Mouse (Mus musculus) naive thymus-derived CD4-positive, alpha-beta T cell, adult 2 months (primary cell): ENCODE results near the gene Wasf2.

Source experiments
- DNase-seq: peaks from one replicate; pipeline ENCODE4 v3.0.0-alpha.2; 2011; ENCODE audit warnings: low read depth

Gene Wasf2

GRCm38 (mm10) chr4:133235415-133235814 lies 105.1 kb downstream of the Wasf2 start:
- DNase-seq = no peak

GRCm38 (mm10) chr4:133237911-133238310 lies 107.6 kb downstream of the Wasf2 start:
- no peak for DNase-seq

GRCm38 (mm10) chr4:133240490-133240921 lies 110.2 kb downstream of the Wasf2 start, which contains the start of gene Map3k6:
Gene Map3k6, plus strand, starts transcription at chr4:133240818.
- no peak for DNase-seq

GRCm38 (mm10) chr4:133240934-133241908 lies 110.9 kb downstream of the Wasf2 start:
- DNase-seq = peak; percentile 85

GRCm38 (mm10) chr4:133241910-133242309 lies 111.6 kb downstream of the Wasf2 start:
- no peak for DNase-seq

GRCm38 (mm10) chr4:133242710-133243109 lies 112.4 kb downstream of the Wasf2 start:
- no peak for DNase-seq

GRCm38 (mm10) chr4:133243538-133243937 lies 113.2 kb downstream of the Wasf2 start:
- DNase-seq = no peak

GRCm38 (mm10) chr4:133244289-133244688 lies 114.0 kb downstream of the Wasf2 start:
- DNase-seq = no peak

- DNase-seq = no peak
These were observed 116.8 kb downstream of the Wasf2 start for GRCm38 (mm10) chr4:133247072-133247471.

GRCm38 (mm10) chr4:133247806-133248449 lies 117.6 kb downstream of the Wasf2 start:
- no peak for DNase-seq
